Mouse (Mus musculus) kidney, embryonic 16.5 days (tissue): ENCODE data around the gene Pafah1b3. TPM values are rescaled to one million over a fixed set of nuclear protein-coding genes. Genes with fewer than 3 reads are reported as not detected.

Source experiments
- ATAC-seq: fragments of 200-750 bp; cut with Nextera tagmentation; 2 replicates; pipeline ENCODE4 v1.8.0; 2017; ENCODE audit warnings: moderate TSS enrichment; ENCODE audit not compliant: low FRiP score, low TSS enrichment
- H3K27ac ChIP-seq: fragments of 300-500 bp; sonication (generic); 2 replicates; pipeline ENCODE4 v1.5.1; 2014; ENCODE audit warnings: low read length
- H3K27me3 ChIP-seq: fragments of 300-500 bp; sonication (generic); 2 replicates; pipeline ENCODE4 v1.6.1; 2014; ENCODE audit warnings: low read length, control low read depth, mixed read lengths; ENCODE audit not compliant: insufficient read depth
- H3K36me3 ChIP-seq: fragments of 300-500 bp; sonication (generic); 2 replicates; pipeline ENCODE4 v1.6.1; 2014; ENCODE audit warnings: low read length, control low read depth, mixed read lengths; ENCODE audit not compliant: insufficient read depth
- H3K4me1 ChIP-seq: fragments of 300-500 bp; sonication (generic); 2 replicates; pipeline ENCODE4 v1.6.1; 2014; ENCODE audit warnings: low read length, control low read depth, mixed read lengths; ENCODE audit not compliant: insufficient read depth
- H3K4me2 ChIP-seq: fragments of 300-500 bp; sonication (generic); replicated peaks from 2 replicates; pipeline ENCODE4 v1.6.1; 2014; ENCODE audit warnings: low read depth, low read length
- H3K4me3 ChIP-seq: fragments of 300-500 bp; sonication (generic); 2 replicates; pipeline ENCODE4 v1.5.1; 2014; ENCODE audit warnings: mild to moderate bottlenecking, low read length
- H3K9ac ChIP-seq: fragments of 300-500 bp; sonication (generic); replicated peaks from 2 replicates; pipeline ENCODE4 v1.6.1; 2014; ENCODE audit warnings: low read length
- H3K9me3 ChIP-seq: fragments of 300-500 bp; sonication (generic); 2 replicates; pipeline ENCODE4 v1.6.1; 2016; ENCODE audit warnings: low read length, control low read depth
- WGBS: fragments of 180-500 bp; shearing (Covaris S2); extraction: QIAGEN DNeasy Blood & Tissue Kit; methylation state at CpG from one replicate; pipeline ENCODE4 v1.1.7; 2014; 5-methylcytosine and 5-hydroxymethylcytosine counted together
- polyA plus RNA-seq: library from polyadenylated mRNA; unstranded; fragments of >200 nt; fragmentation: Nextera tagmentation; extraction: Ambion mirVana; gene quantifications from 2 replicates; pipeline ENCODE4 v1.2.1, GENCODE M21; 2015

Gene Pafah1b3
- polyA plus RNA-seq, 1 experiment from 2014 or later = 199 TPM

DNA sequence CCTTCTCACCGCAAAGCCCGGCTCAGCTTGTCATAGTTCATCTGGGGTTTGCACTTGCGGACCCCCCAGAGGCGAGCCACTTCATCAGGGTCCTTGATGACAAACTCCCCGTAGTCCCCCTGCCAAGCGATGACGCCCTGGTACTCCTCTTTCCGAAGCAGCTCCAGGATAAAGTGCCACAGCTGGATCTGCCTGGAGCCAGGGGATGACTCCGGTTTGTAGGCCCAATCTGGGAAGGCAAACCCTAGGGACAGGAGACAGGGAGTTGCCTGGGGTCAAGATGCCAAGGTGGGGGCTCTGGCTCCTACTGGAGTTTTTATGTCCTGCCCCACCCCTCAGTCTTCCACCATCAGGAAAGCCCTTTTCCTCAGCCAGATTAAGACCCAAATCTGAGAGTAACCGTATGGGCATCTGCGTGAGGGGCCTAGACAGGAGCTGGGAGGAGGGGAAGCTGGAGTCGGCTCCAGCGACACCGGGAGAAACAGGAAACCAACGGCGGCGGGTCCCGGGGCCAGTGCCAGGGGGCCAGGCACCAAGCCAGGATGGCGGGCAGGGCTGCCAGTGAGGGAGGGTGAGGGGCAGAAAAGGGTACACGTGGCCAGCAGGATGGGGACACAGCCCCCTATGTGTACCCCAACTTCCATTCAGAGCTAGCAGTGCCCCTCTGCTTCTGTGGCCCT lies 51.6 kb downstream of the Pafah1b3 start:
- 33% methylated on average over 20 of the region's 20 CpGs for WGBS
- no peaks in the 10 kb centered on the region for H3K9me3 ChIP-seq
- no peaks in the 10 kb centered on the region for H3K27me3 ChIP-seq
- H3K4me3 ChIP-seq = peak overlapping the region; percentile 95
- H3K27ac ChIP-seq = peak overlapping the region; percentile 99
- H3K4me2 ChIP-seq = peak overlapping the region; percentile 95
- H3K36me3 ChIP-seq = peaks cover 36% of the 10 kb centered on the region
- H3K4me1 ChIP-seq = peaks cover 45% of the 10 kb centered on the region
- no peak for ATAC-seq
- peak overlapping the region; percentile 93 for H3K9ac ChIP-seq

Other genes starting within 250 kb of the Pafah1b3 start
- gene Grik5, start 225.6 kb downstream of the Pafah1b3 start, polyA plus RNA-seq = 5.1 and 6.3 TPM in 2 replicates
- 37.7 and 44.1 TPM in 2 replicates for gene Zfp574, start 225.4 kb downstream of the Pafah1b3 start, polyA plus RNA-seq
- gene Pou2f2, start 118.3 kb downstream of the Pafah1b3 start, polyA plus RNA-seq = 0.40 and 0.99 TPM in 2 replicates
- 12.0 and 13.2 TPM in 2 replicates for gene Dedd2, start 77.4 kb downstream of the Pafah1b3 start, polyA plus RNA-seq
- 2.7 and 3.0 TPM in 2 replicates for gene Zfp526, start 76.6 kb downstream of the Pafah1b3 start, polyA plus RNA-seq
- 9.0 and 9.9 TPM in 2 replicates for gene Gsk3a, start 60.1 kb downstream of the Pafah1b3 start, polyA plus RNA-seq
- gene Erf, start 47.2 kb downstream of the Pafah1b3 start, polyA plus RNA-seq = 12.5 and 15.2 TPM in 2 replicates
- gene Cic, start 30.3 kb downstream of the Pafah1b3 start, polyA plus RNA-seq = 28.9 and 30.8 TPM in 2 replicates
- gene Prr19, start 3.4 kb upstream of the Pafah1b3 start, polyA plus RNA-seq = 0.84 and 0.98 TPM in 2 replicates
- 0.10 and 0.67 TPM in 2 replicates for gene Tmem145, start 8.1 kb upstream of the Pafah1b3 start, polyA plus RNA-seq
- 16.9 and 18.2 TPM in 2 replicates for gene Megf8, start 19.2 kb upstream of the Pafah1b3 start, polyA plus RNA-seq
- gene Cnfn, start 71.7 kb upstream of the Pafah1b3 start, polyA plus RNA-seq = 1.4 TPM in 1 of 2 replicates, not detected in the other
- gene Lipe, start 100.7 kb upstream of the Pafah1b3 start, polyA plus RNA-seq = 11.2 and 11.9 TPM in 2 replicates
- gene Cxcl17, start 114.9 kb upstream of the Pafah1b3 start, polyA plus RNA-seq = 0.65 and 1.0 TPM in 2 replicates
- gene Ceacam1, start 179.6 kb upstream of the Pafah1b3 start, polyA plus RNA-seq = 4.4 and 4.6 TPM in 2 replicates
- gene Ceacam2, start 241.9 kb upstream of the Pafah1b3 start, polyA plus RNA-seq = 0.31 TPM in 1 of 2 replicates, not detected in the other